Mouse (Mus musculus) stomach, embryonic 15.5 days (tissue): ENCODE measurements around the gene Ankrd39. TPM values are rescaled to one million over a fixed set of nuclear protein-coding genes. Genes with fewer than 3 reads are reported as not detected.
"Not testable (repeated sequence)": the region's sequence is repeated elsewhere in the genome, so short reads cannot be mapped to it uniquely, and the experiment has no call there.

ENCODE experiments used
- ATAC-seq: fragments of 200-750 bp; cut with Nextera tagmentation; 2 replicates; pipeline ENCODE4 v1.8.0; 2017; ENCODE audit warnings: low read depth, moderate number of reproducible peaks, moderate TSS enrichment; ENCODE audit not compliant: insufficient read depth, low FRiP score
- H3K27ac ChIP-seq: fragments of 300-500 bp; sonication (generic); 2 replicates; pipeline ENCODE4 v1.5.1; 2015; ENCODE audit warnings: mild to moderate bottlenecking, inconsistent platforms
- H3K27me3 ChIP-seq: fragments of 300-500 bp; sonication (generic); replicated peaks from 2 replicates; pipeline ENCODE4 v1.6.1; 2015; ENCODE audit warnings: inconsistent platforms
- H3K36me3 ChIP-seq: fragments of 300-500 bp; sonication (generic); 2 replicates; pipeline ENCODE4 v1.6.1; 2015; ENCODE audit warnings: inconsistent platforms
- H3K4me1 ChIP-seq: fragments of 300-500 bp; sonication (generic); 2 replicates; pipeline ENCODE4 v1.6.1; 2015; ENCODE audit warnings: inconsistent platforms
- H3K4me2 ChIP-seq: fragments of 300-500 bp; sonication (generic); 2 replicates; pipeline ENCODE4 v1.6.1; 2015; ENCODE audit warnings: mild to moderate bottlenecking, inconsistent platforms
- H3K4me3 ChIP-seq: fragments of 300-500 bp; sonication (generic); replicated peaks from 2 replicates; pipeline ENCODE4 v1.5.1; 2015; ENCODE audit warnings: inconsistent platforms
- H3K9ac ChIP-seq: fragments of 300-500 bp; sonication (generic); 2 replicates; pipeline ENCODE4 v1.6.1; 2015; ENCODE audit warnings: inconsistent platforms
- H3K9me3 ChIP-seq: fragments of 300-500 bp; sonication (generic); 2 replicates; pipeline ENCODE4 v1.6.1; 2016; ENCODE audit warnings: inconsistent platforms
- WGBS: fragments of 180-500 bp; shearing (Covaris S2); methylation state at CpG from one replicate; pipeline ENCODE4 v1.1.7; 2015; 5-methylcytosine and 5-hydroxymethylcytosine counted together
- polyA plus RNA-seq: library from polyadenylated mRNA; unstranded; fragments of >200 nt; fragmentation: Nextera tagmentation; extraction: Ambion mirVana; gene quantifications from 2 replicates; pipeline ENCODE4 v1.2.1, GENCODE M21; 2015

The Ankrd39 gene
- polyA plus RNA-seq, 1 experiment from 2014 or later = 24.9 TPM

- H3K36me3 ChIP-seq = peaks cover 40% of the 10 kb centered on the region
- H3K4me1 ChIP-seq = peaks cover 27% of the 10 kb centered on the region
- H3K4me3 ChIP-seq = no peak overlapping the region
- 31% methylated on average over 9 of the region's 9 CpGs for WGBS
- H3K9ac ChIP-seq = no peak overlapping the region
- no peaks in the 10 kb centered on the region for H3K9me3 ChIP-seq
- no peaks in the 10 kb centered on the region for H3K27me3 ChIP-seq
- no peak overlapping the region for H3K4me2 ChIP-seq
- H3K27ac ChIP-seq = peak overlapping the region; percentile 65; the same call in 1 of the 2 replicates
- ATAC-seq = no peak
Measured at GRCm38 (mm10) chr1:36547981-36548598, 845 bp upstream of the Ankrd39 start.

GRCm38 (mm10) chr1:36545845-36546600 is 1.2 kb downstream of the Ankrd39 start:
- 0 out of 2 replicates have a peak overlapping the region, but pooled peaks have one; percentile 49 for H3K9ac ChIP-seq
- 69% methylated on average over 19 of the region's 19 CpGs for WGBS
- ATAC-seq = no peak
- H3K27me3 ChIP-seq = no peaks in the 10 kb centered on the region
- no peak overlapping the region for H3K27ac ChIP-seq
- no peaks in the 10 kb centered on the region for H3K9me3 ChIP-seq
- peak overlapping the region; percentile 80 for H3K4me2 ChIP-seq
- peaks cover 34% of the 10 kb centered on the region for H3K36me3 ChIP-seq
- H3K4me1 ChIP-seq = peaks cover 21% of the 10 kb centered on the region
- H3K4me3 ChIP-seq = peak overlapping the region; percentile 66

- Histone ChIP-seq H3K27ac (no peak overlapping the region), H3K9ac (no peak overlapping the region), H3K27me3 (no peaks in the 10 kb centered on the region), H3K4me1 (peaks cover 21% of the 10 kb centered on the region), H3K4me2 (peak overlapping the region; percentile 80), H3K36me3 (peaks cover 33% of the 10 kb centered on the region), H3K4me3 (no peak overlapping the region), H3K9me3 (no peaks in the 10 kb centered on the region)
- WGBS = 63% methylated on average over 2 of the region's 2 CpGs
- no peak for ATAC-seq
Measured at GRCm38 (mm10) chr1:36545382-36545781, 1.9 kb downstream of the Ankrd39 start.

DNA sequence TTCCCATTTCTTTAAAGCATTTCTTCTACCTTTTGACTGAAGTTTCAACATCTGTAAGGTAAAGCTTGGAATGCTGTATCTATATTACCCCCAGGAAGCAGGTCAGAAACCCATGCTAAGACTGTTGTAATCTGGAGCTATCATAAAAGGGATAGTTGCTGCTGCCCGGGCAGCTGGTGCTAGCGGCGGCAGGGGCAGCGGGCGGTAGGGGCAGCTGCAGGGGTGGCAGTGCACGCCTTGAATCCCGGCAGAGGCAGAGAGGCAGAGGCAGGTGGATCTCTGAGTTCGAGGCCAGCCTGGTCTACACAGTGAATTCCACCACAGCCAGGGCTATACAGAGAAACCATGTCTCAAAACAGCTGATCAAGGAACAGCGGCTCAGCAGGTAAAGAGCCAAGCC is 4.3 kb downstream of the Ankrd39 start:
- Histone ChIP-seq H3K4me1 (peaks cover 6% of the 10 kb centered on the region), H3K36me3 (peaks cover 23% of the 10 kb centered on the region), H3K27me3 (no peaks in the 10 kb centered on the region), H3K9me3 (no peaks in the 10 kb centered on the region), H3K27ac (no peak overlapping the region), H3K9ac (no peak overlapping the region), H3K4me3 (no peak overlapping the region), H3K4me2 (no peak overlapping the region)
- ATAC-seq = no peak
- 92% methylated on average over 9 of the region's 9 CpGs for WGBS

- Histone ChIP-seq H3K36me3 (peaks cover 27% of the 10 kb centered on the region), H3K4me1 (no peaks in the 10 kb centered on the region; the same call in 1 of the 2 replicates), H3K4me3 (no peak overlapping the region), H3K9me3 (no peaks in the 10 kb centered on the region), H3K27ac (no peak overlapping the region), H3K4me2 (no peak overlapping the region), H3K9ac (no peak overlapping the region), H3K27me3 (no peaks in the 10 kb centered on the region)
- WGBS = 95% methylated on average over 16 of the region's 16 CpGs
- ATAC-seq = no peak
Measured at GRCm38 (mm10) chr1:36541844-36542243, 5.4 kb downstream of the Ankrd39 start.

DNA sequence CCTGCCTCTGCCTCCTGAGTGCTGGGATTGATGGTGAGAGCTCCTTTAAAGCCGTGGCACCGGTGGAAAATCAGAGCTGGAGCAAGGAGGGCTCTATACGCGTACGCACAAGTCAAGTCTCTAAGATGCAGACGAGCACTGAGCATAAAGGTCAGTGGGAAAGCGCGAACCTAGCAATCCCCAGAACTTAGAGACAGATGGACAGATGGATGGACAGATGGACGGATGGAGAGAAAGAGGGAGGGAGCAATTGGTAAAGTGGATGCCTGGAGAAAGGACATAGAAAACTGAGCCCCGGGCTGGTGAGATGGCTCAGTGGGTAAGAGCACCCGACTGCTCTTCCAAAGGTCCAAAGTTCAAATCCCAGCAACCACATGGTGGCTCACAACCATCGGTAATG is 6.4 kb downstream of the Ankrd39 start:
- H3K9ac ChIP-seq = no peak overlapping the region
- no peak overlapping the region for H3K4me3 ChIP-seq
- no peak overlapping the region for H3K27ac ChIP-seq
- H3K27me3 ChIP-seq = no peaks in the 10 kb centered on the region
- no peaks in the 10 kb centered on the region; the same call in 1 of the 2 replicates for H3K4me1 ChIP-seq
- WGBS = 94% methylated on average over 12 of the region's 12 CpGs
- no peak for ATAC-seq
- H3K36me3 ChIP-seq = peaks cover 27% of the 10 kb centered on the region
- H3K4me2 ChIP-seq = no peak overlapping the region
- no peaks in the 10 kb centered on the region for H3K9me3 ChIP-seq

- 86% methylated on average over 11 of the region's 11 CpGs for WGBS
- H3K4me1 ChIP-seq = no peaks in the 10 kb centered on the region
- no peak overlapping the region for H3K27ac ChIP-seq
- H3K4me2 ChIP-seq = no peak overlapping the region
- H3K27me3 ChIP-seq = no peaks in the 10 kb centered on the region
- no peak overlapping the region for H3K9ac ChIP-seq
- H3K36me3 ChIP-seq = peaks cover 27% of the 10 kb centered on the region
- no peaks in the 10 kb centered on the region for H3K9me3 ChIP-seq
- H3K4me3 ChIP-seq = no peak overlapping the region
- ATAC-seq = no peak
Measured at GRCm38 (mm10) chr1:36540132-36540531, 7.1 kb downstream of the Ankrd39 start.

GRCm38 (mm10) chr1:36539186-36539585 is 8.1 kb downstream of the Ankrd39 start, which contains the start of gene Gm42417:
Gm42417 (minus strand) TSS chr1:36539429.
- peak; percentile 81 for ATAC-seq
- H3K4me3 ChIP-seq = no peak within 1 kb of the TSS
- H3K27me3 ChIP-seq = no peaks in the 10 kb centered on the region
- no peak within 1 kb of the TSS for H3K9ac ChIP-seq
- no peaks in the 10 kb centered on the region for H3K4me1 ChIP-seq
- H3K4me2 ChIP-seq = no peak within 1 kb of the TSS
- no peaks in the 10 kb centered on the region for H3K9me3 ChIP-seq
- H3K36me3 ChIP-seq = peaks cover 27% of the 10 kb centered on the region
- 35% methylated on average over 9 of the region's 9 CpGs for WGBS
- H3K27ac ChIP-seq = no peak within 1 kb of the TSS

GRCm38 (mm10) chr1:36538727-36539126 is 8.5 kb downstream of the Ankrd39 start:
- H3K36me3 ChIP-seq = peaks cover 27% of the 10 kb centered on the region
- no peak overlapping the region for H3K9ac ChIP-seq
- H3K27me3 ChIP-seq = no peaks in the 10 kb centered on the region
- H3K9me3 ChIP-seq = no peaks in the 10 kb centered on the region
- ATAC-seq = no peak
- WGBS = 79% methylated on average over 4 of the region's 4 CpGs
- no peaks in the 10 kb centered on the region for H3K4me1 ChIP-seq
- no peak overlapping the region for H3K27ac ChIP-seq
- H3K4me3 ChIP-seq = no peak overlapping the region
- H3K4me2 ChIP-seq = no peak overlapping the region

GRCm38 (mm10) chr1:36536783-36537182 is 10.5 kb downstream of the Ankrd39 start, which contains the start of gene Ankrd23:
Ankrd23 (minus strand) TSS chr1:36536883.
- not testable (repeated sequence) for H3K9ac ChIP-seq, H3K27me3 ChIP-seq, H3K27ac ChIP-seq, H3K4me2 ChIP-seq, H3K4me3 ChIP-seq, H3K9me3 ChIP-seq, H3K4me1 ChIP-seq, ATAC-seq
- H3K36me3 ChIP-seq = peaks cover 21% of the 10 kb centered on the region
- 88% methylated on average over 9 of the region's 9 CpGs for WGBS

- H3K9ac ChIP-seq = no peak overlapping the region
- H3K36me3 ChIP-seq = peaks cover 16% of the 10 kb centered on the region
- WGBS = 53% methylated on average over 8 of the region's 8 CpGs
- no peak overlapping the region for H3K27ac ChIP-seq
- no peaks in the 10 kb centered on the region for H3K27me3 ChIP-seq
- no peak overlapping the region for H3K4me2 ChIP-seq
- ATAC-seq = no peak
- 0 out of 2 replicates have a peak, but pooled peaks cover 2% of the 10 kb centered on the region for H3K4me1 ChIP-seq
- H3K4me3 ChIP-seq = no peak overlapping the region
- no peaks in the 10 kb centered on the region for H3K9me3 ChIP-seq
Measured at GRCm38 (mm10) chr1:36536397-36536728, 10.9 kb downstream of the Ankrd39 start.
